ENCODE assay signal across 13 mouse cellular contexts in the genomic region with DNA sequence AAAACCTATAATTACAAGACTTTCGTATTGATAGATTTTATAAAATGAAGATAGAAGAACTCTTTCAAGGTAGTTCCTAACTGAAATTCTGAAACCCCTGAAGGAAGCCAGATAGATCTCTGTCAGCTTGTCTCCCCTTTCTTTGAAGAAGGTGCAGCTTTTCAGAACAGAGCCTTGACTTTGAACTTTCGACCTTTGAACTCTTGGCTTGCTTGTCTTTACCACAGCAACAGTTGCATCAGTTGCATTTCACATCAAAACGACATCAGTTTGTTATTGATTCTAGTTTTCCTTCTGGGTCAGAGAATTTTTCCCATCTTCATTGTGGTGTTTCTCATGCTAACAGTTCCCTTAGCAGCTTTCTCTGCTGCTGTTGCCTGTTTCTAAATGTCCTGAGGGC.
"Had no signal": no experiment of that assay in that cellular context is flagged by ENCODE, and none has a peak within 500 bp of the region (broad histone marks: within the 10 kb centered on the region; RNA-seq: fewer than 3 reads in every experiment).

No protein-coding gene starts in this region.

- H3K9ac ChIP-seq: limb, embryonic 12.5 days; liver, embryonic 14.5 days; midbrain, embryonic 13.5 days; neural tube, embryonic 15.5 days had no signal

- H3K27ac ChIP-seq: layer of hippocampus, adult 2 months; limb, embryonic 12.5 days; liver, embryonic 14.5 days; midbrain, embryonic 13.5 days; neural tube, embryonic 15.5 days had no signal

- ATAC-seq: inflammation-experienced regulatory T-cells, adult 6 months; lung, postnatal 0 days; midbrain, embryonic 13.5 days had no signal

- H3K4me3 ChIP-seq: layer of hippocampus, adult 2 months; limb, embryonic 12.5 days; midbrain, embryonic 13.5 days; neural tube, embryonic 15.5 days had no signal

- H3K36me3 ChIP-seq: limb, embryonic 12.5 days; midbrain, embryonic 13.5 days; neural tube, embryonic 15.5 days had no signal

- H3K27me3 ChIP-seq: limb, embryonic 12.5 days; midbrain, embryonic 13.5 days; neural tube, embryonic 15.5 days had no signal

- H3K4me1 ChIP-seq: limb, embryonic 12.5 days; midbrain, embryonic 13.5 days; neural tube, embryonic 15.5 days had no signal

- H3K4me2 ChIP-seq: limb, embryonic 12.5 days; midbrain, embryonic 13.5 days; neural tube, embryonic 15.5 days had no signal

- H3K9me3 ChIP-seq: limb, embryonic 12.5 days; midbrain, embryonic 13.5 days; neural tube, embryonic 15.5 days had no signal

- DNase-seq: kidney, adult 11 months; kidney, postnatal 25 days; liver; lung, adult 2 months; lung, postnatal 36 days; right cerebral cortex, adult 18-20 months had no signal
